Mouse (Mus musculus) heart, postnatal 4 days (tissue): ENCODE data around the gene Fmnl1. TPM values are rescaled to one million over a fixed set of nuclear protein-coding genes. Genes with fewer than 3 reads are reported as not detected.

Experiments
- DNase-seq: peaks from one replicate; pipeline ENCODE4 v3.0.0; 2021
- total RNA-seq, 2 experiments: library from RNA; stranded (reverse); gene quantifications; 2 replicates each; pipeline ENCODE4 v1.2.3; 2021

Fmnl1 gene
- total RNA-seq, 2 experiments from 2014 or later, result 7.4 to 8.6 TPM

- no peak for DNase-seq
Measured at GRCm38 (mm10) chr11:103223444-103223843, 52.5 kb downstream of the Fmnl1 start.

- DNase-seq, result no peak
Measured at GRCm38 (mm10) chr11:103223951-103224456, 53.1 kb downstream of the Fmnl1 start.

GRCm38 (mm10) chr11:103229608-103230007, 58.7 kb downstream of the Fmnl1 start:
- DNase-seq, result no peak

- DNase-seq, result peak; percentile 34
Measured at GRCm38 (mm10) chr11:103230626-103231025, 59.7 kb downstream of the Fmnl1 start.

- no peak for DNase-seq
Measured at GRCm38 (mm10) chr11:103231367-103231766, 60.5 kb downstream of the Fmnl1 start.

- peak; percentile 91 for DNase-seq
Measured at GRCm38 (mm10) chr11:103232966-103233365, 62.1 kb downstream of the Fmnl1 start.

GRCm38 (mm10) chr11:103234447-103234846, 63.5 kb downstream of the Fmnl1 start:
- DNase-seq, result no peak

GRCm38 (mm10) chr11:103235702-103236101, 64.8 kb downstream of the Fmnl1 start:
- DNase-seq, result peak; percentile 60

- no peak for DNase-seq
Measured at GRCm38 (mm10) chr11:103236431-103236830, 65.5 kb downstream of the Fmnl1 start.

- DNase-seq, result no peak
Measured at GRCm38 (mm10) chr11:103236903-103237302, 66.0 kb downstream of the Fmnl1 start.

- no peak for DNase-seq
Measured at GRCm38 (mm10) chr11:103237757-103238156, 66.8 kb downstream of the Fmnl1 start.

GRCm38 (mm10) chr11:103240740-103241139, 69.8 kb downstream of the Fmnl1 start:
- DNase-seq, result peak; percentile 62

- no peak for DNase-seq
Measured at GRCm38 (mm10) chr11:103244856-103245255, 73.9 kb downstream of the Fmnl1 start.

GRCm38 (mm10) chr11:103246081-103246730, 75.3 kb downstream of the Fmnl1 start:
- DNase-seq, result peak; percentile 62

GRCm38 (mm10) chr11:103246731-103247290, 75.9 kb downstream of the Fmnl1 start:
- DNase-seq, result no peak

- DNase-seq, result peak; percentile 90
Measured at GRCm38 (mm10) chr11:103247504-103248177, 76.7 kb downstream of the Fmnl1 start.

Other genes starting within 250 kb of the Fmnl1 start
- 10 to 100 TPM; 16.7 to 17.8 TPM for gene Kif18b, start 246.0 kb upstream of the Fmnl1 start, total RNA-seq
- gene C1ql1, start 224.4 kb upstream of the Fmnl1 start, total RNA-seq, result under 1 TPM; 0.36 to 0.55 TPM
- gene Nmt1, start 142.9 kb upstream of the Fmnl1 start, total RNA-seq, result 10 to 100 TPM; 57.6 to 62.7 TPM
- gene Dcakd, start 142.8 kb upstream of the Fmnl1 start, total RNA-seq, result 10 to 100 TPM; 76.4 to 77.9 TPM
- gene Plcd3, start 69.4 kb upstream of the Fmnl1 start, total RNA-seq, result 10 to 100 TPM; 28.0 to 34.8 TPM
- 10 to 100 TPM; 25.9 to 29.2 TPM for gene Acbd4, start 69.4 kb upstream of the Fmnl1 start, total RNA-seq
- 10 to 100 TPM; 14.8 to 15.7 TPM for gene Hexim1, start 54.9 kb upstream of the Fmnl1 start, total RNA-seq
- gene Hexim2, start 38.7 kb upstream of the Fmnl1 start, total RNA-seq, result 1 to 10 TPM; 4.2 to 4.8 TPM
- not detected for gene 1700023F06Rik, start 37.5 kb downstream of the Fmnl1 start, total RNA-seq
- not detected for gene Spata32, start 47.3 kb downstream of the Fmnl1 start, total RNA-seq
- gene Map3k14, start 96.4 kb downstream of the Fmnl1 start, total RNA-seq, result 1 to 10 TPM; 2.7 to 3.4 TPM
- gene Arhgap27, start 192.6 kb downstream of the Fmnl1 start, total RNA-seq, result 10 to 100 TPM; 23.5 to 25.4 TPM
- 1 to 10 TPM; 8.6 to 9.5 TPM for gene Plekhm1, start 241.6 kb downstream of the Fmnl1 start, total RNA-seq